Mouse (Mus musculus): ENCODE results near the gene Tas2r143. TPM values are rescaled to one million over a fixed set of nuclear protein-coding genes. Genes with fewer than 3 reads are reported as not detected.

Gene Tas2r143
- not detected for total RNA-seq (2022)

DNA sequence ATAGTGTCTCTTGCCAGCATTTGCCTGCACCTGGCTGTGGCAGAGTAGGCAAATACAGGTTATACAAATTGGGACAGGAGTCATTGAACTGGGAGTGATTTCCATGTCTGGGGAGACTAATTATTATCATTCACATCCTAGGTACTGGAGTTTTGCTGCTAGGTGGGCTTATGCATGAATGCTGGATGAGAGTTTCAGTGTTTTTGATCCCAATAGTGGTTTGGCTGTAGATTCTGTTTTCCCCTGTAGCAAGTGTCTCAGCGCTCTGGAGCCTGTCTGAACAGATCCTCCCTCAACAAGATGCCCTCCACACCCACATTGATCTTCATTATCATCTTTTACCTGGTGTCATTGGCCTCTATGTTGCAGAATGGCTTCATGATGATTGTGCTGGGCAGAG, at the start of gene Tas2r143:
Gene Tas2r143, plus strand, starts transcription at position 301 of the 400 bp plus-strand sequence.
- no peak for DNase-seq (ENCODE audit: low spot score in 2 of 2)

DNA sequence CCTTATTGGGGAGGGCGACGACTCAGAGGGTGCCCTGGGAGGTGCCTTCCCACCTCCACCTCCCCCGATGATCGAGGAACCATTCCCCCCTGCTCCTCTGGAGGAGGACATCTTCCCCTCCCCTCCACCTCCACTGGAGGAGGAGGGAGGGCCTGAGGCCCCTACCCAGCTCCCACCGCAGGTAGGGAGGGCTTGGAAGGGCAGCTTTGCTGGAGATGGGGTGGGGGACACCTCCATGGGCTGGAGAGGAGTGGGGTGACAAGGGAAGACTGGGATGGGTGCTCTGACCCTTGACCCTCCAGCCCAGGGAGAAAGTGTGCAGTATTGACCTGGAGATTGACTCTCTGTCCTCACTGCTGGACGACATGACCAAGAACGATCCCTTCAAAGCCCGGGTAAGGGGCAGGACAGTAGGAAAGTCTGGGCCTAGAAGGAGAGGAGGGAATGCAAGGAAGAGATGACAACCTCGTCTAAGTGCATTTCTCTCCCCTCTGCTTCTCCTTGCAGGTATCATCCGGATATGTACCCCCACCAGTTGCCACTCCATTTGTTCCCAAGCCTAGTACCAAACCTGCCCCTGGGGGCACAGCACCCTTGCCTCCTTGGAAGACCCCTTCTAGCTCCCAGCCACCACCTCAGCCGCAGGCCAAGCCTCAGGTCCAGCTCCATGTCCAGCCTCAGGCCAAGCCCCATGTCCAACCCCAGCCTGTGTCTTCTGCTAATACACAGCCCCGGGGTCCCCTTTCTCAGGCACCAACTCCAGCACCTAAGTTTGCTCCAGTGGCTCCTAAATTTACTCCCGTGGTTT, 48.9 kb upstream of the Tas2r143 start:
- DNase-seq (ENCODE audit: low spot score in 2 of 2): no peak

DNA sequence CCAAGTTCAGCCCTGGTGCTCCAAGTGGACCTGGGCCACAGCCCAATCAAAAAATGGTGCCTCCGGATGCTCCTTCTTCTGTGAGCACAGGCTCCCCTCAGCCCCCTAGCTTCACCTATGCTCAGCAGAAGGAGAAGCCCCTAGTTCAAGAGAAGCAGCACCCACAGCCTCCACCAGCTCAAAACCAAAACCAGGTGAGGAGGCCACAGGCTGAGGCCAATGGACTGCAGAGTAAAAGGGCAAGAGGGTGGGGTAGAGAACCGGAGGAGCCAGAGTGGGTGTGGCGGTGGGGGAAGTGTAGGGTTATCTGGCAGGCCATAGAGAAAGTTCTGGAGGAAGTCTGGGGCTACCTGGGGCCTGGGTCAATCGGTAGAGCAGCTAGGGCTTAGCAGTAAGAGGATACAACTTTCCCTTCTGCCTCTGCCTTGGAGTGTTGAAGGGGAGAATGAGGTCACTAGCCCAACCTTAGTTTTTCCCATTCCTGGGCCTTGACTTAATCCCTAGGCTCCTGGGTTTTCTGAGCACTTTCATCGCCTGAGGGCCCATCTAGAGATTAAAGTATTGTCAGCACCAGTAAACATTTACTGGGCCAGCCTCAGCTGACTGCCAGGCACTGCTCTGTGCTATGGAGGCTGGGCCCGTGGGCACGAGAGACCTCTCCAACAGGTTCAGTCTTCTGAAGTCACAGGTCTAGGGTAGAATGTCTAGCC, 48.1 kb upstream of the Tas2r143 start:
- no peak for DNase-seq (ENCODE audit: low spot score in 2 of 2)

GRCm38 (mm10) chr6:42352486-42352846, 47.6 kb upstream of the Tas2r143 start:
- no peak for DNase-seq (ENCODE audit: low spot score in 2 of 2)

- DNase-seq (ENCODE audit: low spot score in 2 of 2): no peak
Observed at GRCm38 (mm10) chr6:42353180-42353579, 46.9 kb upstream of the Tas2r143 start.

DNA sequence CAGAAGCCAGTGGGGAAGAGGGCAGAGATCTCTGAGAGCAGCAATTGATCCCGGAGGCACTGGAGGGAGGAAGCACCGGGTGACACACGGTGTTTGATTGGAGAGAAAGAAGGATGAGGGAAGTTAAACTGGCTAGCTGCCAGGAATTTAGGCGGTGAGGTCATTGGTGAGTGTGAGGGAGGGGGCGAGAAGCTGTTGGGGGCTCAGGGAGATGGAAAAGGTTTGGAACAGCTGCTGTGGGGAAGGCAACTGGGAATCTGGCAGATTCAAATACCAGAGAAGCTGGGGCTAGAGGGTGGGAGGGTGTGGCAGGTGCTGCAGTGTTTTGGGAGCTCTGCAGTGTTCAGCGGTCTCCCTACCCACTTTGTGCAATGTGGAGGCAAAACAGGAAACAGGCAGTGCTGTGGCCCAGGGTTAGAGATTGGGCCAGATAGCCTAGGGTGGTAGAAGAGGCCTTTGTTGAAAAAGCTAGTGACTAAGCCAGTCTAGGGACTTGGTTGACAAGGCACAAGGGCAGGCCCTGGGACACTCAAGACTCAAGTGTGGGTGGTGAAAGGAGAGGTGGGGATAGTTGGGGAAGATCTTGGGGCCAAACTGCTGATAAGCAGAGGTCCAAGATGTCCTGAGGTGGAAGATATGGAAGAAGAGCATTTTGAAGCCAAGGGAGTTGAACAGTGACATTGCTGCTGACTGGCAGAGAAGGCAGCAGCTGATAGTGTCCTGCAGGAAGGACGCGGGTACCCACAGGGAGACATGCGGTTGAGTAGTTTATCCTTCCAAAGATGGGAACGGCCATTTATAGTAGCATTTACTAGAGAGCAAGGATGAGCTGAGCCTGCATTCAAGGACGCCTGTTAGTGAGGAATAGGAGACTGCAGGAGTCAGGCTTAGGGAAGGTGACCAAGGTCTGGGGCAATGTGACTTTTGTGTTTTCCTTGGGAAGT, 45.7 kb upstream of the Tas2r143 start:
- no peak for DNase-seq (ENCODE audit: low spot score in 2 of 2)

DNA sequence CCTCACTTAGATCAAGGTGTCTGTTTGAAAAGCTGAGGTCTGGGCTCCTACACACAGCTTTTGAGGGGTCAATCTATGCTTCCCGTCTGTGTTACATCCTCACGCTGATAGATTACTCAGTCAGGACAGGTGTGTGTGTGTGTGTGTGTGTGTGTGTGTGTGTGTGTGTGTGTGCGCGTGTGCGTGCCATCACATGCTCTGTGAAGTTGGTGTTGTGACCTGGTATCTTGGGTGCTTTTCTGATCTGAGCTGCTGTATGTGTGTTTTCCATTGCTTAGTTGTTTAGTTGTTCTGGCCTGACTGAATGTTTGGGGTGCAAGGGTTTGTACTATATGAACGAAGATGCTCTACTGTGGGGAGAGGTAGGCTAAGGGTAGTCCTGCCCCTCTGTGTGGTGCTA, 44.7 kb upstream of the Tas2r143 start:
- DNase-seq (ENCODE audit: low spot score in 2 of 2): no peak

GRCm38 (mm10) chr6:42355794-42356600, 44.0 kb upstream of the Tas2r143 start:
- DNase-seq (ENCODE audit: low spot score in 2 of 2): no peak

DNA sequence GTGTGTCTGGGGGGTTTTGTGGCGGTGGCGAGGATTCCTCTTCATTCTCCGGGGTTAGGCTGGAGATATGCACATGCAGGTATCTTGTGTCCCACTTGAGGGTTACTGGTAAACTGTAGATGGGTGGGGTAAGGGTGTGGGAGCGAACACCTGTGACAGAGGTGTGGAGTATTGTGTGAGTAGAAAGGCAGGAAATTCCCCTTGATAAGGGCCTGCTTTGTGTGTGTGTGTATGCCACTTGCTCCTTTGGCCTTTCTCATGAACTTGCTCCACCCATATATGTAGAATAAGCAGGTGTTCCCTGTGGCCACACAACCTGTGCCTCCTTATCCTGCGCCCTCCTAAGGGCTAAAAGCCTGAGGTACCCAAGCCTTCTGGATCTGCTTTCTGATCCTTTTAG, 43.1 kb upstream of the Tas2r143 start:
- DNase-seq (ENCODE audit: low spot score in 2 of 2): no peak

DNA sequence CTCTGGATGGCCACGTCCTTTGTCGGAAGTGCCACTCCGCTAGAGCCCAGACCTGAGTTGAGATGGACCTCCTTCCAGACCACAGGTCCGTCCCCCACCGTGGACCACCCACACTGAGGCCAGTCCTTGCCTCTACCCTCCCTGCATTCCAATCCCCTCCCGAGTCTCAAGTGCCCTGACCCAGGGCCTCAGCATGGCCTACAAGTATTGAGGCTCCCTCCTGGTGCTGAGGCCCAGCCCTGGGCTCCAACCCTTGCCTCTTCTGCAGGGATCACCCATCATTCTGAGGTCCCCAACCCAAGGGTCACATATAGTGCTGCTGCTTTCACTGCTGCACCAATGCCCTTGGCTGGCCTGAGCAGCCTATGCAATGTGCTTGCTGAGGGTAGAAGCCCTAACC, 42.1 kb upstream of the Tas2r143 start:
- no peak for DNase-seq (ENCODE audit: low spot score in 2 of 2)

DNA sequence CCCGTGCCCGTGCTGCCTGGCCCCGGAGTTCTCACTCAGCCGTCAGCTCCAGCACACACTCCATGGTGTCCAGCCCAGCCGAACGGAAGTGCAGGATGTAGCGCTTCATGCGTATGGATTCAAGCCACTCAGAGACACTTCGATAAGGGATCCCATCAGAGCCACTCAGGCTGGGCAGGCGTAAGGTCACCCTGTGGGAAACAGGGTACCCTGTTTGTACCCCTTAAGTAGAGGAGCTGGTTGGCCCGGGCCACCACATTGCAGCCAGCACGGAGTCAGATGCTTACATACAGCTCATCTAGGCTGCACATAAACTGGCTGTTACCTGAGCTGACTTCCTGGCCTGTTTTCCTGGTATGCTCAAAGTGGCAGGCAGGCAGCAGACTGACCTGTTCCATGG, 41.1 kb upstream of the Tas2r143 start:
- DNase-seq (ENCODE audit: low spot score in 2 of 2): no peak

DNA sequence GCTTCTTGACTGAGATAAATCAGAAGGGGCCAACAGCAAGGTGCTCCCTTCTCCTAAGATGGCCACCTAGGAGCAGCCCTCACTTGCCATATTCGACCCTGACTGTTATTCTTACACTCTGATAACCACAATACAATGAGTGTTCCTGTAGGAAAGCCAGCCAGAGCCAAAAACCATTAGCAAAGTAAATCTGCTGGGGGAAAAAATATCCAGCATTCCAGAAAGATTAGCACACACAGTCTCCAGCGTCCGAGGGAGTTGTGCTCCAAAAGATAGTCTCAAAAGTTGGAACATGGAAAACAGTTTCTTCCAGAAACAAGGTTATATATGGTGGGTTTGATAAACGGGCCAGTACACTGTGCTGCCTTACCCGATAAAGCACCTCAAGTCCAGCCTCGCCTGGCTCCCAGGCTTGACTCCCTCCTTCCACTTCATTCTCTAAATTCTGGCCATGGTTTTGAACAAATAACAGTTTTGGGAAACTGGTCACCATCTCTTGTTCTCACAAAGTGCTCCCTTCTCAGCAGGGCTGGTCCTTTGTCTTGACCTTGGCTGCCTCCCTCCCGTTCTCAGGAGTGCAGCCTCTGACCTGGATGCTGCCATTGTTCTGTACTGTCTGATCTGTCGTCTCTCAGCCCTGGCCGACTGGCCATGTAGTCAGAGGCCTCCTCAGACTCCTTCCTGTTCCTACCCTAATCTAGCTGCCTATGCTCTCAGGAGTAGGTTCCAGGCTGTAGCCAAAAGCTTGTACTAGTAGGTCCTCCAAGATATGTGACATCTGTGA, 40.5 kb upstream of the Tas2r143 start:
- DNase-seq (ENCODE audit: low spot score in 2 of 2): no peak

DNA sequence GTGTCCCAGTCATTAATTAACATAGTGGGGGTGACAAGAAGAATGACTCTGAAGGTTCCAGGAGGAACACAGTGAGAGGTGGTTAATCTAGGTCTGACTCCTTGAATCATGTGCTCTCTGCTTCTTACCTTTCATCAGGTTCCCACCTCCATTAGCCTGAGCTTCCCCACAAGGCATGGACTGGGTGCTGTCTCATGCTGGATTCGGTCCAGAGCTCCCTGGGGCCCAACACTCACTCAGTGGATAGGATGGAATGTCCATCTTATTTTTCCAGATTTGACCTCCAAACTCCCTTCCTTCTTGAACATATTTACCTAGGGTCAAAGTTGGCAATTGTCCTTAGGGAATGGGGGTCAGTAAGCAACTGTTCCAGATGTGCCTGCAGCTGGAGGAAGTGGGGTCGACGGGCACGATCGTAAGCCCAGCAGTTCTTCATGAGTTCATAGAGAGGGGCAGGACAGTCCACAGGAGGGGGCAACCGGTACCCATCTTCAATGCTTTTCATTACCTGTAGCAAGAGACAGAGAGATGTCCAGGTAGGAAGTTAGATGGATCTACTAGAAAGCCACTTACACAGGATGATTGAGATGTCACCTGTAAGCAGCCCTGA, 39.7 kb upstream of the Tas2r143 start:
- DNase-seq (ENCODE audit: low spot score in 2 of 2): no peak

- no peak for DNase-seq (ENCODE audit: low spot score in 2 of 2)
Observed at GRCm38 (mm10) chr6:42361041-42361895, 38.8 kb upstream of the Tas2r143 start.

- DNase-seq (ENCODE audit: low spot score in 2 of 2): no peak
Observed at GRCm38 (mm10) chr6:42362074-42362473, 38.0 kb upstream of the Tas2r143 start.

- no peak for DNase-seq (ENCODE audit: low spot score in 2 of 2)
Observed at GRCm38 (mm10) chr6:42362497-42362896, 37.5 kb upstream of the Tas2r143 start.

GRCm38 (mm10) chr6:42362974-42363373, 37.1 kb upstream of the Tas2r143 start:
- DNase-seq (ENCODE audit: low spot score in 2 of 2): no peak

GRCm38 (mm10) chr6:42364066-42364465, 36.0 kb upstream of the Tas2r143 start:
- DNase-seq (ENCODE audit: low spot score in 2 of 2): no peak

DNA sequence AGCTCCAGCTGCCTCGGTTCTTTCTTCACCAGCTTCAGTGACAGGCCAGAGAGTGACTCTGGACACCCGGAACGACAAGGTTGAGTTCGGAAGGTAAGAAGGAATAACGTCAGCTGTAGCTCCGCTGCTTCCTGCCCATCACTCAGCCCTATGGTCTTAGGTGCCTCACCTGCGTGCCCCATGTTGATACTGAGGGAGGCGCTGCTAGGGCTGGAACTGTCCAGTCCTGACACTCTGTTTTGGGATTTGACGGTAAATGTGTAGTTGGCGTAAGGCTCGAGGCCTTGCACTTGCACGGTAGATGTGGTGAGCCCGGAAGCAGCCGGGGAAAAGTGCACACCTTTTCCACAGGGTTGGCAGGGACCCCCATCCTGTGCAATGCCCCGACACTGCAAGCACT, 35.4 kb upstream of the Tas2r143 start:
- no peak for DNase-seq (ENCODE audit: low spot score in 2 of 2)

Data from left cerebral cortex, adult 8-10 months (tissue).